Mouse (Mus musculus) kidney, embryonic 16.5 days (tissue): ENCODE results near the gene Ptpn5. TPM values are rescaled to one million over a fixed set of nuclear protein-coding genes. Genes with fewer than 3 reads are reported as not detected.

ENCODE experiments used
- ATAC-seq: fragments of 200-750 bp; cut with Nextera tagmentation; 2 replicates; pipeline ENCODE4 v1.8.0; 2017; ENCODE audit warnings: moderate TSS enrichment; ENCODE audit not compliant: low FRiP score, low TSS enrichment
- H3K27ac ChIP-seq: fragments of 300-500 bp; sonication (generic); 2 replicates; pipeline ENCODE4 v1.5.1; 2014; ENCODE audit warnings: low read length
- H3K27me3 ChIP-seq: fragments of 300-500 bp; sonication (generic); 2 replicates; pipeline ENCODE4 v1.6.1; 2014; ENCODE audit warnings: low read length, control low read depth, mixed read lengths; ENCODE audit not compliant: insufficient read depth
- H3K36me3 ChIP-seq: fragments of 300-500 bp; sonication (generic); 2 replicates; pipeline ENCODE4 v1.6.1; 2014; ENCODE audit warnings: low read length, control low read depth, mixed read lengths; ENCODE audit not compliant: insufficient read depth
- H3K4me1 ChIP-seq: fragments of 300-500 bp; sonication (generic); 2 replicates; pipeline ENCODE4 v1.6.1; 2014; ENCODE audit warnings: low read length, control low read depth, mixed read lengths; ENCODE audit not compliant: insufficient read depth
- H3K4me2 ChIP-seq: fragments of 300-500 bp; sonication (generic); replicated peaks from 2 replicates; pipeline ENCODE4 v1.6.1; 2014; ENCODE audit warnings: low read depth, low read length
- H3K4me3 ChIP-seq: fragments of 300-500 bp; sonication (generic); 2 replicates; pipeline ENCODE4 v1.5.1; 2014; ENCODE audit warnings: mild to moderate bottlenecking, low read length
- H3K9ac ChIP-seq: fragments of 300-500 bp; sonication (generic); replicated peaks from 2 replicates; pipeline ENCODE4 v1.6.1; 2014; ENCODE audit warnings: low read length
- H3K9me3 ChIP-seq: fragments of 300-500 bp; sonication (generic); 2 replicates; pipeline ENCODE4 v1.6.1; 2016; ENCODE audit warnings: low read length, control low read depth
- WGBS: fragments of 180-500 bp; shearing (Covaris S2); extraction: QIAGEN DNeasy Blood & Tissue Kit; methylation state at CpG from one replicate; pipeline ENCODE4 v1.1.7; 2014; 5-methylcytosine and 5-hydroxymethylcytosine counted together
- polyA plus RNA-seq: library from polyadenylated mRNA; unstranded; fragments of >200 nt; fragmentation: Nextera tagmentation; extraction: Ambion mirVana; gene quantifications from 2 replicates; pipeline ENCODE4 v1.2.1, GENCODE M21; 2015

Gene Ptpn5
- polyA plus RNA-seq, 1 experiment from 2014 or later = 0.90 TPM

GRCm38 (mm10) chr7:47100615-47101014, 32.9 kb downstream of the Ptpn5 start:
- no peak overlapping the region for H3K27ac ChIP-seq
- no peaks in the 10 kb centered on the region for H3K9me3 ChIP-seq
- H3K27me3 ChIP-seq = no peaks in the 10 kb centered on the region
- no peaks in the 10 kb centered on the region for H3K36me3 ChIP-seq
- no peak for ATAC-seq
- 69% methylated on average over 6 of the region's 6 CpGs for WGBS
- H3K4me2 ChIP-seq = no peak overlapping the region
- H3K4me1 ChIP-seq = no peaks in the 10 kb centered on the region
- no peak overlapping the region for H3K9ac ChIP-seq
- no peak overlapping the region for H3K4me3 ChIP-seq

- Histone ChIP-seq H3K27ac (no peak overlapping the region), H3K4me1 (no peaks in the 10 kb centered on the region), H3K36me3 (no peaks in the 10 kb centered on the region), H3K27me3 (no peaks in the 10 kb centered on the region), H3K4me2 (no peak overlapping the region), H3K9me3 (no peaks in the 10 kb centered on the region), H3K9ac (no peak overlapping the region), H3K4me3 (no peak overlapping the region)
- ATAC-seq = no peak
- 82% methylated on average over 7 of the region's 7 CpGs for WGBS
Measured at GRCm38 (mm10) chr7:47099306-47099705, 34.2 kb downstream of the Ptpn5 start.

GRCm38 (mm10) chr7:47098044-47098443, 35.4 kb downstream of the Ptpn5 start:
- H3K4me1 ChIP-seq = no peaks in the 10 kb centered on the region
- H3K4me3 ChIP-seq = no peak overlapping the region
- H3K36me3 ChIP-seq = no peaks in the 10 kb centered on the region
- H3K9ac ChIP-seq = no peak overlapping the region
- H3K27ac ChIP-seq = no peak overlapping the region
- H3K4me2 ChIP-seq = no peak overlapping the region
- no peaks in the 10 kb centered on the region for H3K9me3 ChIP-seq
- no peak for ATAC-seq
- H3K27me3 ChIP-seq = no peaks in the 10 kb centered on the region
- 61% methylated on average over 7 of the region's 7 CpGs for WGBS

- Histone ChIP-seq H3K4me3 (no peak overlapping the region), H3K27me3 (no peaks in the 10 kb centered on the region), H3K9me3 (no peaks in the 10 kb centered on the region), H3K27ac (no peak overlapping the region), H3K36me3 (no peaks in the 10 kb centered on the region), H3K4me1 (no peaks in the 10 kb centered on the region), H3K4me2 (no peak overlapping the region), H3K9ac (no peak overlapping the region)
- WGBS = 66% methylated on average over 2 of the region's 2 CpGs
- no peak for ATAC-seq
Measured at GRCm38 (mm10) chr7:47094969-47095368, 38.5 kb downstream of the Ptpn5 start.

- no peaks in the 10 kb centered on the region for H3K27me3 ChIP-seq
- no peak overlapping the region for H3K4me2 ChIP-seq
- H3K9me3 ChIP-seq = no peaks in the 10 kb centered on the region
- H3K27ac ChIP-seq = no peak overlapping the region
- no peak overlapping the region for H3K4me3 ChIP-seq
- 50% methylated on average over 5 of the region's 5 CpGs for WGBS
- no peaks in the 10 kb centered on the region for H3K36me3 ChIP-seq
- H3K4me1 ChIP-seq = no peaks in the 10 kb centered on the region
- no peak overlapping the region for H3K9ac ChIP-seq
- no peak for ATAC-seq
Measured at GRCm38 (mm10) chr7:47093935-47094334, 39.5 kb downstream of the Ptpn5 start.

GRCm38 (mm10) chr7:47085075-47085474, 48.4 kb downstream of the Ptpn5 start:
- Histone ChIP-seq H3K4me1 (peaks cover 8% of the 10 kb centered on the region; the same call in 1 of the 2 replicates), H3K4me2 (no peak overlapping the region), H3K36me3 (no peaks in the 10 kb centered on the region), H3K9ac (no peak overlapping the region), H3K4me3 (no peak overlapping the region), H3K9me3 (no peaks in the 10 kb centered on the region), H3K27ac (no peak overlapping the region), H3K27me3 (no peaks in the 10 kb centered on the region)
- 62% methylated on average over 1 of the region's 1 CpGs for WGBS
- ATAC-seq = no peak

- 32% methylated on average over 6 of the region's 6 CpGs for WGBS
- ATAC-seq = peak; percentile 21; the same call in 1 of the 2 replicates
- no peak overlapping the region for H3K4me2 ChIP-seq
- peak overlapping the region; percentile 18; the same call in 1 of the 2 replicates for H3K9ac ChIP-seq
- H3K36me3 ChIP-seq = no peaks in the 10 kb centered on the region
- no peaks in the 10 kb centered on the region for H3K27me3 ChIP-seq
- H3K4me1 ChIP-seq = peaks cover 8% of the 10 kb centered on the region; the same call in 1 of the 2 replicates
- H3K9me3 ChIP-seq = no peaks in the 10 kb centered on the region
- no peak overlapping the region for H3K27ac ChIP-seq
- no peak overlapping the region for H3K4me3 ChIP-seq
Measured at GRCm38 (mm10) chr7:47081277-47081676, 52.2 kb downstream of the Ptpn5 start.

GRCm38 (mm10) chr7:47080868-47081267, 52.6 kb downstream of the Ptpn5 start:
- WGBS = 67% methylated on average over 3 of the region's 3 CpGs
- Histone ChIP-seq H3K4me2 (no peak overlapping the region), H3K36me3 (no peaks in the 10 kb centered on the region), H3K4me1 (peaks cover 8% of the 10 kb centered on the region; the same call in 1 of the 2 replicates), H3K27me3 (no peaks in the 10 kb centered on the region), H3K9ac (peak overlapping the region; percentile 18; the same call in 1 of the 2 replicates), H3K27ac (no peak overlapping the region), H3K4me3 (no peak overlapping the region), H3K9me3 (no peaks in the 10 kb centered on the region)
- no peak for ATAC-seq

- no peak overlapping the region for H3K4me2 ChIP-seq
- H3K4me1 ChIP-seq = peaks cover 30% of the 10 kb centered on the region
- H3K4me3 ChIP-seq = no peak overlapping the region
- no peak overlapping the region for H3K27ac ChIP-seq
- H3K9me3 ChIP-seq = no peaks in the 10 kb centered on the region
- no peaks in the 10 kb centered on the region for H3K27me3 ChIP-seq
- no peak for ATAC-seq
- WGBS = 77% methylated on average over 8 of the region's 8 CpGs
- no peak overlapping the region for H3K9ac ChIP-seq
- no peaks in the 10 kb centered on the region for H3K36me3 ChIP-seq
Measured at GRCm38 (mm10) chr7:47077451-47077850, 56.0 kb downstream of the Ptpn5 start.

GRCm38 (mm10) chr7:47076729-47077128, 56.8 kb downstream of the Ptpn5 start:
- no peaks in the 10 kb centered on the region for H3K27me3 ChIP-seq
- H3K4me1 ChIP-seq = peaks cover 32% of the 10 kb centered on the region
- no peak overlapping the region for H3K9ac ChIP-seq
- no peak overlapping the region for H3K4me3 ChIP-seq
- WGBS = 67% methylated on average over 3 of the region's 3 CpGs
- no peak overlapping the region for H3K27ac ChIP-seq
- H3K4me2 ChIP-seq = no peak overlapping the region
- H3K36me3 ChIP-seq = no peaks in the 10 kb centered on the region
- no peaks in the 10 kb centered on the region for H3K9me3 ChIP-seq
- no peak for ATAC-seq
